Mouse (Mus musculus): ENCODE results near the gene Ifih1. TPM values are rescaled to one million over a fixed set of nuclear protein-coding genes. Genes with fewer than 3 reads are reported as not detected.
A peak's percentile ranks its signal among the peaks of the same experiment; 100 is the strongest.

Gene Ifih1
- polyA plus RNA-seq (2014; fragmentation: Nextera tagmentation; extraction: Ambion mirVana) = 0.93 and 1.3 TPM in 2 replicates

DNA sequence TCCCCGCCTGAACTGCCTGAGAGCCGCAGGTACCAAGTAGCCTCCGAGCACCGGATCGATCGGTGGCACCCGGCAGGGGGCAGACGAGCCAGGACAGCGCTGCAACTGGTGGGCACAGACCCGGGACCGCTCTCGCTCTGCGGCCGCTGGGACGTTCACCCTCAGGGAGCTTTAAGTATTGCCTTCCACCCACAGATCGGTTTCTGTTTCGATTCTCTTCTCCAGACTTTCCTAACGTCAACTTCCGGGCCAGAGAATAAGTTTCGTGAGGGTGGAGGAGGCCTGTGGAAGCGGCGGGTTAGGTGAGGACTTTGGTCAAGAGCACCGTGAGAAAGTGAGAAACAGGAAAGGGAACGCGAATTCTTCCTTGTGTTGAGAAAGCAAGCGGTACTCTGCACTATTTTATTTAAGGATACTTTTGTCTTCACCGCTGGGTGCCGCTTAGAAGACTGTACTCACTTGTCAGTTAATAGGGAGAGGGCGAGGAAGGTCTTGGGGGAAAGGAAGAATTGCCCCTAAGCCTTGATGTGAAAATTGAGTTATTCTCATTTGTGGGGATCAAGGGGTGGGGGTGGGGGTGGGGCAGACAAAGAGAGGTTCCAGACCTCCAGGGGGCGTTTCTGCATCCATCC lies at the start of gene Ifih1:
Ifih1 (minus strand) TSS at position 242 of the 632 bp plus-strand sequence.
- Histone ChIP-seq H3K27me3 (ENCODE audit: control insufficient read depth, insufficient read depth, low read length) (peaks cover 4% of the 10 kb centered on the region; the same call in 1 of the 2 replicates), H3K9me3 (ENCODE audit: control insufficient read depth, low read length) (no peaks in the 10 kb centered on the region), H3K4me1 (ENCODE audit: control insufficient read depth, insufficient read depth, low read length) (peaks cover 2% of the 10 kb centered on the region), H3K27ac (ENCODE audit: low read depth, low read length) (no peak within 1 kb of the TSS), H3K4me2 (peak within 1 kb of the TSS; percentile 65), H3K36me3 (ENCODE audit: control insufficient read depth, insufficient read depth, low read length) (no peaks in the 10 kb centered on the region), H3K9ac (ENCODE audit: low read length) (peak within 1 kb of the TSS; percentile 50), H3K4me3 (ENCODE audit: low read depth, low read length) (peak within 1 kb of the TSS; percentile 49)
- DNase-seq (ENCODE audit: low spot score, missing footprints) (peak; percentile 96), ATAC-seq (ENCODE audit: low FRiP score) (peak; percentile 92)
- under 1% methylated on average over 30 of the region's 30 CpGs for WGBS

GRCm38 (mm10) chr2:62685934-62686333 lies 39.9 kb upstream of the Ifih1 start:
- Histone ChIP-seq H3K4me1 (ENCODE audit: control insufficient read depth, insufficient read depth, low read length) (no peaks in the 10 kb centered on the region), H3K36me3 (ENCODE audit: control insufficient read depth, insufficient read depth, low read length) (no peaks in the 10 kb centered on the region), H3K9me3 (ENCODE audit: control insufficient read depth, low read length) (no peaks in the 10 kb centered on the region), H3K9ac (ENCODE audit: low read length) (no peak overlapping the region), H3K27me3 (ENCODE audit: control insufficient read depth, insufficient read depth, low read length) (no peaks in the 10 kb centered on the region), H3K27ac (ENCODE audit: low read depth, low read length) (no peak overlapping the region), H3K4me2 (no peak overlapping the region), H3K4me3 (ENCODE audit: low read depth, low read length) (no peak overlapping the region)
- WGBS = 86% methylated on average over 6 of the region's 6 CpGs
- ATAC-seq (ENCODE audit: low FRiP score) = no peak
- no peak for DNase-seq (ENCODE audit: low spot score, missing footprints)

DNA sequence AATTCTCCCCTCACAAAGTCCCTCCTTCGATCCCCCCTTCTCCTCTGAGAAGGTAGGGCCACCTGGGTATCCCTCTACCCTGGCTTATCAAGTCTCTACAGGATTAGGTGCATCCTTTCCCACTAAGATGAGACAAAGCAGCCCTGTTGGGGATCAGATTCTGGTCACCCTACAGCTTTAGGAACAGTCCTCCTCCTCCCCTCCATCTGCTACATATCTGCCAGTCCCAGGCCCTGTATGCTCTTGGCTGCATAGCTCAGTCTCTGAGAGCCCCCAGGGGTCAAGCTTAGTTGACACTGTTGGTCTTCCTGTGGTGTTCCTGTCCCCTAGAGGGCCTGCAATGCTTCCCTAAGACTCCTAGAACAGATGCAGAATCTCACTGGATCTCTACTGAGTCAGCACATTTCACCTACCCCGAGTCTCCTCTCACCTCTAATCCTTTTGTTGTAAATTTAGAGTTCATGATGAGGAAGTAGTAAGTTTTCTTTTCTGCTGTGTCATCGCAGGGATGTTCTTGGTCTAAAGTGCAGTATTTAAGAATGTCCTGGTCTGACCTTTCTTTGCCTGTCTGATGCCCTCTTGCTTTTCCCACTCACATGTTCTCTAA lies 39.0 kb upstream of the Ifih1 start:
- no peak for DNase-seq (ENCODE audit: low spot score, missing footprints)
- Histone ChIP-seq H3K9ac (ENCODE audit: low read length) (no peak overlapping the region), H3K4me2 (no peak overlapping the region), H3K9me3 (ENCODE audit: control insufficient read depth, low read length) (no peaks in the 10 kb centered on the region), H3K36me3 (ENCODE audit: control insufficient read depth, insufficient read depth, low read length) (no peaks in the 10 kb centered on the region), H3K27ac (ENCODE audit: low read depth, low read length) (no peak overlapping the region), H3K27me3 (ENCODE audit: control insufficient read depth, insufficient read depth, low read length) (no peaks in the 10 kb centered on the region), H3K4me3 (ENCODE audit: low read depth, low read length) (no peak overlapping the region), H3K4me1 (ENCODE audit: control insufficient read depth, insufficient read depth, low read length) (no peaks in the 10 kb centered on the region)
- 70% methylated on average over 3 of the region's 3 CpGs for whole genome bisulfite sequencing
- ATAC-seq (ENCODE audit: low FRiP score) = no peak

- H3K27me3 ChIP-seq (ENCODE audit: control insufficient read depth, insufficient read depth, low read length) = no peaks in the 10 kb centered on the region
- 83% methylated on average over 8 of the region's 8 CpGs for WGBS
- no peaks in the 10 kb centered on the region for H3K4me1 ChIP-seq (ENCODE audit: control insufficient read depth, insufficient read depth, low read length)
- H3K4me2 ChIP-seq = no peak overlapping the region
- no peak overlapping the region for H3K9ac ChIP-seq (ENCODE audit: low read length)
- H3K36me3 ChIP-seq (ENCODE audit: control insufficient read depth, insufficient read depth, low read length) = no peaks in the 10 kb centered on the region
- DNase-seq (ENCODE audit: low spot score, missing footprints) (no peak), ATAC-seq (ENCODE audit: low FRiP score) (no peak)
- no peak overlapping the region for H3K27ac ChIP-seq (ENCODE audit: low read depth, low read length)
- no peak overlapping the region for H3K4me3 ChIP-seq (ENCODE audit: low read depth, low read length)
- no peaks in the 10 kb centered on the region for H3K9me3 ChIP-seq (ENCODE audit: control insufficient read depth, low read length)
These were observed 35.6 kb upstream of the Ifih1 start for GRCm38 (mm10) chr2:62681667-62682066.

GRCm38 (mm10) chr2:62672788-62673187 lies 26.7 kb upstream of the Ifih1 start:
- no peak overlapping the region for H3K4me3 ChIP-seq (ENCODE audit: low read depth, low read length)
- no peaks in the 10 kb centered on the region for H3K27me3 ChIP-seq (ENCODE audit: control insufficient read depth, insufficient read depth, low read length)
- no peak overlapping the region for H3K27ac ChIP-seq (ENCODE audit: low read depth, low read length)
- ATAC-seq (ENCODE audit: low FRiP score) = no peak
- no peak overlapping the region for H3K9ac ChIP-seq (ENCODE audit: low read length)
- H3K4me2 ChIP-seq = no peak overlapping the region
- H3K4me1 ChIP-seq (ENCODE audit: control insufficient read depth, insufficient read depth, low read length) = no peaks in the 10 kb centered on the region
- DNase-seq (ENCODE audit: low spot score, missing footprints) = no peak
- no peaks in the 10 kb centered on the region for H3K9me3 ChIP-seq (ENCODE audit: control insufficient read depth, low read length)
- WGBS = 94% methylated on average over 5 of the region's 5 CpGs
- H3K36me3 ChIP-seq (ENCODE audit: control insufficient read depth, insufficient read depth, low read length) = no peaks in the 10 kb centered on the region

DNA sequence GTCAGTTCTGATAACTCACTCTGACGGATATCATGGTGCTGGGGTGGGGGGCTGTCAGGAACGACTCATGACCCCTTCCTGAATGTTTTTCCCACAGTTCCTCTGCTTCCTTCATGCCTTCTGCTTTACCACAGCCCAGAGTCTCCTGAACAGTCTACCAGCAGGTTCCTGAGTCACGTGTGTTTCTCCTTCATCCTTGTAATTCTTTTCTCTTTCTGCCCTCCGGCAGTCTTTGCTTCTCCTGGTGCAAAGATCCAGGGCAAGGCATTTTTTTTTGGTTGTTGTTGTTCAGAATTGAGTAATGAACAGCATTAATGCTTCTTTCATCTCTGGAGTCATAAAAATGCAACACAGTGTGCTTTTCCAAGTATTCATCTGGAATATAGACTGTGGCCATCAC lies 24.7 kb upstream of the Ifih1 start:
- no peaks in the 10 kb centered on the region for H3K27me3 ChIP-seq (ENCODE audit: control insufficient read depth, insufficient read depth, low read length)
- WGBS = 80% methylated on average over 4 of the region's 4 CpGs
- H3K9me3 ChIP-seq (ENCODE audit: control insufficient read depth, low read length) = no peaks in the 10 kb centered on the region
- no peak for ATAC-seq (ENCODE audit: low FRiP score)
- no peak overlapping the region for H3K9ac ChIP-seq (ENCODE audit: low read length)
- DNase-seq (ENCODE audit: low spot score, missing footprints) = no peak
- H3K4me1 ChIP-seq (ENCODE audit: control insufficient read depth, insufficient read depth, low read length) = no peaks in the 10 kb centered on the region
- H3K4me2 ChIP-seq = no peak overlapping the region
- no peak overlapping the region for H3K4me3 ChIP-seq (ENCODE audit: low read depth, low read length)
- no peaks in the 10 kb centered on the region for H3K36me3 ChIP-seq (ENCODE audit: control insufficient read depth, insufficient read depth, low read length)
- H3K27ac ChIP-seq (ENCODE audit: low read depth, low read length) = no peak overlapping the region

- Histone ChIP-seq H3K27ac (ENCODE audit: low read depth, low read length) (no peak overlapping the region), H3K9me3 (ENCODE audit: control insufficient read depth, low read length) (no peaks in the 10 kb centered on the region), H3K36me3 (ENCODE audit: control insufficient read depth, insufficient read depth, low read length) (no peaks in the 10 kb centered on the region), H3K9ac (ENCODE audit: low read length) (no peak overlapping the region), H3K27me3 (ENCODE audit: control insufficient read depth, insufficient read depth, low read length) (no peaks in the 10 kb centered on the region), H3K4me1 (ENCODE audit: control insufficient read depth, insufficient read depth, low read length) (no peaks in the 10 kb centered on the region), H3K4me2 (no peak overlapping the region), H3K4me3 (ENCODE audit: low read depth, low read length) (no peak overlapping the region)
- DNase-seq (ENCODE audit: low spot score, missing footprints) = no peak
- WGBS = 81% methylated on average over 5 of the region's 5 CpGs
- ATAC-seq (ENCODE audit: low FRiP score) = no peak
These were observed 24.2 kb upstream of the Ifih1 start for GRCm38 (mm10) chr2:62670301-62670700.

GRCm38 (mm10) chr2:62669848-62670247 lies 23.8 kb upstream of the Ifih1 start:
- no peak overlapping the region for H3K4me2 ChIP-seq
- no peaks in the 10 kb centered on the region for H3K36me3 ChIP-seq (ENCODE audit: control insufficient read depth, insufficient read depth, low read length)
- H3K4me3 ChIP-seq (ENCODE audit: low read depth, low read length) = no peak overlapping the region
- H3K9ac ChIP-seq (ENCODE audit: low read length) = no peak overlapping the region
- WGBS = 82% methylated on average over 3 of the region's 3 CpGs
- H3K27ac ChIP-seq (ENCODE audit: low read depth, low read length) = no peak overlapping the region
- no peak for ATAC-seq (ENCODE audit: low FRiP score)
- no peaks in the 10 kb centered on the region for H3K9me3 ChIP-seq (ENCODE audit: control insufficient read depth, low read length)
- no peaks in the 10 kb centered on the region for H3K4me1 ChIP-seq (ENCODE audit: control insufficient read depth, insufficient read depth, low read length)
- no peak for DNase-seq (ENCODE audit: low spot score, missing footprints)
- H3K27me3 ChIP-seq (ENCODE audit: control insufficient read depth, insufficient read depth, low read length) = no peaks in the 10 kb centered on the region

- no peaks in the 10 kb centered on the region for H3K9me3 ChIP-seq (ENCODE audit: control insufficient read depth, low read length)
- 61% methylated on average over 1 of the region's 1 CpGs for WGBS
- H3K27me3 ChIP-seq (ENCODE audit: control insufficient read depth, insufficient read depth, low read length) = no peaks in the 10 kb centered on the region
- H3K4me3 ChIP-seq (ENCODE audit: low read depth, low read length) = no peak overlapping the region
- H3K4me1 ChIP-seq (ENCODE audit: control insufficient read depth, insufficient read depth, low read length) = no peaks in the 10 kb centered on the region
- H3K9ac ChIP-seq (ENCODE audit: low read length) = no peak overlapping the region
- H3K27ac ChIP-seq (ENCODE audit: low read depth, low read length) = no peak overlapping the region
- no peaks in the 10 kb centered on the region for H3K36me3 ChIP-seq (ENCODE audit: control insufficient read depth, insufficient read depth, low read length)
- ATAC-seq (ENCODE audit: low FRiP score) = no peak
- no peak for DNase-seq (ENCODE audit: low spot score, missing footprints)
- no peak overlapping the region for H3K4me2 ChIP-seq
These were observed 19.5 kb upstream of the Ifih1 start for GRCm38 (mm10) chr2:62665536-62665935.
